Mouse (Mus musculus) bone marrow macrophage, adult 2 months (primary cell): ENCODE measurements at regions not wholly inside any gene's neighbourhood (a gene's known extent, or its start where the extent isn't known, plus 50 kb on each side); places are given as distances from the start of the nearest gene placed in this dataset.

ENCODE experiments used
- CTCF ChIP-seq: IDR thresholded peaks from 2 replicates; pipeline ENCODE4 v1.5.1; 2012; ENCODE audit warnings: low read depth, mild to moderate bottlenecking, low read length, moderate library complexity
- POLR2A ChIP-seq: IDR thresholded peaks from 2 replicates; pipeline ENCODE4 v1.6.1; 2012; ENCODE audit warnings: mild to moderate bottlenecking, low read depth, low read length, borderline replicate concordance

DNA sequence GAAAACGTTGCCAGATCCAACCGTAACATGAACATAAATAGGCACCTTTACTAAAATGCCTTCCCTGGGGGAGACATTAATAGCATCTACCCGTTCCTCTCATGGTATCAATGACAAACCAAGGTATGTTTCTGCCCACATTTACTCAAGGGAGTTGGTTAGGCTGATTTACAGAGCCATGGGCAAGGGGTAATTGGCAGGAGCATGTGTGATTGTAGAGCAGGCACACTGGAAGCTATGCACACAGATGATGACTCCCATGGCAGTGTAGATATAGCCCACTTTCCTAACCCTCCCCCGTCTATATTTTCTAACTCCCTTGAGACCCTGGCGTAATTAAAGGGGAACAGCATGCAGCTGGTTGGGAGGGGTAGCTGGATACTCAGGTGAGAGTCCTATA is 183.6 kb upstream of the Mki67 start:
- TF ChIP-seq CTCF (no peak), POLR2A (no peak)
